8 mouse cellular contexts compared by ENCODE assay signal in the genomic region with DNA sequence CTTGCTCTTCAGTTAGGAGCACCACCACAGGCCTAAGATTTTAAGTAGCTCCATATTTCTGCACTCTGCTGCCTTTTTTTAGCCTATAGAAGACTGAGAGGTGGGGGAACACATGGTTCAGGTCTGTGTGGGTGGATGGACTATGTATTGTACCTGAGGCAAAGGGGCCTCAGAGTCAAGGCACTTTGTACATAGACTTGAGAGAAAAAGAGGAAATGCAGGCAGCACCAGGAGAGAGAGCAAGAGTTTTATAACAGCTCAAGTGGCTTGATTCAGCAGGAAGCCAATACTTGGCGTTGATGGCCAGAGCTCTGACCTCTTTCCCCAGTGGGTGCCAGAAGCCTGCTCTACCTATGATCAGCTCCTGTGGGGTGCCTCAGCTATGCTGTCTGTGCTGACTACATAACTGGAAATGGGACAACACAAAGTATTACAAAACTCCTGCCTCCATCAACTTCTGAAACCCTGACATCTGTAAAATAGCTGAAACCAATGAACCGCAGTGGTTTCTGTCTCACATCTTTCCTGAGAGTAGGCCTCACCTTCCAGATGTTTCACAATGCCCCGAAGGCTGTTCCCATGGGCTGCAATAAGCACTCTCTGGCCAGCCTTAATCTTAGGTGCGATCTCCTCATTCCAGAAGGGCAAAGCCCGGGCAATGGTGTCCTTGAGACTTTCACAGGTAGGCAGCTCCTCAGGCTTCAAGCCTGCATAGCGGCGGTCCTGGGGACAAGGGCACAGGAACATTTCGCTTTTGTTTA. TPM values are rescaled to one million over a fixed set of nuclear protein-coding genes. Genes with fewer than 3 reads are reported as not detected.
DNase-seq lines count a peak whose midpoint lies in the region; ATAC-seq lines count a peak whose summit lies in the region.

No protein-coding gene starts in this region.

- no peak overlapping the region for H3K9ac ChIP-seq in forebrain, embryonic 11.5 days (ENCODE audit: low read length)
- no peak overlapping the region for H3K9ac ChIP-seq in kidney, embryonic 14.5 days (ENCODE audit: low read depth, low read length)

- H3K9me3 ChIP-seq in forebrain, embryonic 10.5 days, result peaks cover under 1% of the 10 kb centered on the region; the same call in 1 of the 2 replicates
- no peaks in the 10 kb centered on the region for H3K9me3 ChIP-seq in forebrain, embryonic 11.5 days (ENCODE audit: control insufficient read depth, low read length)
- H3K9me3 ChIP-seq in kidney, embryonic 14.5 days (ENCODE audit: control insufficient read depth, low read length), result no peaks in the 10 kb centered on the region
- no peaks in the 10 kb centered on the region for H3K9me3 ChIP-seq in limb, embryonic 10.5 days (replicated peaks)

- H3K36me3 ChIP-seq in forebrain, embryonic 10.5 days (replicated peaks), result peaks cover 41% of the 10 kb centered on the region
- peaks cover 8% of the 10 kb centered on the region; the same call in 1 of the 2 replicates for H3K36me3 ChIP-seq in forebrain, embryonic 11.5 days (ENCODE audit: control insufficient read depth, insufficient read depth, low read length)
- peaks cover 25% of the 10 kb centered on the region for H3K36me3 ChIP-seq in kidney, embryonic 14.5 days (ENCODE audit: control insufficient read depth, insufficient read depth, low read length)
- H3K36me3 ChIP-seq in limb, embryonic 10.5 days, result peaks cover 42% of the 10 kb centered on the region

- ATAC-seq in forebrain, embryonic 11.5 days (replicated peaks; ENCODE audit: low FRiP score), result no peak
- ATAC-seq in kidney, embryonic 14.5 days (ENCODE audit: low FRiP score, low TSS enrichment), result 0 out of 2 replicates have a peak, but pooled peaks have one; percentile 13

- 75% methylated on average over 8 of the region's 8 CpGs for WGBS in forebrain, embryonic 10.5 days
- 80% methylated on average over 8 of the region's 8 CpGs for WGBS in forebrain, embryonic 11.5 days
- 72% methylated on average over 8 of the region's 8 CpGs for WGBS in kidney, embryonic 14.5 days
- 79% methylated on average over 8 of the region's 8 CpGs for WGBS in limb, embryonic 10.5 days

- no peak overlapping the region for H3K4me3 ChIP-seq in forebrain, embryonic 10.5 days
- no peak overlapping the region for H3K4me3 ChIP-seq in forebrain, embryonic 11.5 days (ENCODE audit: low read depth, low read length)
- H3K4me3 ChIP-seq in kidney, embryonic 14.5 days (ENCODE audit: low read length), result no peak overlapping the region
- peak overlapping the region; percentile 6; the same call in 1 of the 2 replicates for H3K4me3 ChIP-seq in limb, embryonic 10.5 days

- peaks cover 14% of the 10 kb centered on the region for H3K4me1 ChIP-seq in forebrain, embryonic 10.5 days
- no peaks in the 10 kb centered on the region for H3K4me1 ChIP-seq in forebrain, embryonic 11.5 days (replicated peaks; ENCODE audit: control insufficient read depth, insufficient read depth, low read length)
- H3K4me1 ChIP-seq in kidney, embryonic 14.5 days (ENCODE audit: control insufficient read depth, insufficient read depth, low read length), result no peaks in the 10 kb centered on the region; the same call in 1 of the 2 replicates
- H3K4me1 ChIP-seq in limb, embryonic 10.5 days, result peaks cover 25% of the 10 kb centered on the region

- H3K4me2 ChIP-seq in forebrain, embryonic 11.5 days (ENCODE audit: low read depth, low read length, severe bottlenecking), result no peak overlapping the region
- no peak overlapping the region for H3K4me2 ChIP-seq in kidney, embryonic 14.5 days (replicated peaks; ENCODE audit: low read depth, low read length)

- H3K27ac ChIP-seq in forebrain, embryonic 10.5 days, result 0 out of 2 replicates have a peak overlapping the region, but pooled peaks have one; percentile 48
- H3K27ac ChIP-seq in forebrain, embryonic 11.5 days (ENCODE audit: low read depth, low read length), result no peak overlapping the region
- no peak overlapping the region for H3K27ac ChIP-seq in kidney, embryonic 14.5 days (ENCODE audit: low read depth, low read length)
- peak overlapping the region; percentile 32; the same call in 1 of the 2 replicates for H3K27ac ChIP-seq in limb, embryonic 10.5 days

- no peak for DNase-seq in forebrain, embryonic 10.5 days (ENCODE audit: extremely low spot score, low spot score)
- no peak for DNase-seq in forebrain, embryonic 11.5 days (ENCODE audit: low spot score)
- DNase-seq in kidney, postnatal 4 days, result no peak
- DNase-seq in NIH3T3 (ENCODE audit: low read depth), result peak; percentile 65
- no peak for DNase-seq in limb, embryonic 10.5 days (ENCODE audit: low spot score)
- no peak for DNase-seq in urinary bladder, postnatal 14 days (ENCODE audit: low spot score)
- DNase-seq in neural tube, embryonic 10.5 days (ENCODE audit: extremely low spot score, low spot score), result no peak

- H3K27me3 ChIP-seq in forebrain, embryonic 10.5 days (ENCODE audit: poor library complexity, severe bottlenecking), result no peaks in the 10 kb centered on the region
- no peaks in the 10 kb centered on the region for H3K27me3 ChIP-seq in forebrain, embryonic 11.5 days (ENCODE audit: control insufficient read depth, insufficient read depth, low read length)
- no peaks in the 10 kb centered on the region for H3K27me3 ChIP-seq in kidney, embryonic 14.5 days (ENCODE audit: control insufficient read depth, insufficient read depth, low read length)
- H3K27me3 ChIP-seq in limb, embryonic 10.5 days (ENCODE audit: low read depth, poor library complexity, severe bottlenecking), result no peaks in the 10 kb centered on the region

RNA-seq across cellular contexts. Expression of gene Pgam2, which starts 0.9 kb away (rescaled TPM):
- polyA plus RNA-seq in forebrain, embryonic 10.5 days (2016; fragmentation: Nextera tagmentation; extraction: Ambion mirVana), result 2.8 and 2.9 TPM in 2 replicates
- 5.3 and 6.5 TPM in 2 replicates for polyA plus RNA-seq in forebrain, embryonic 11.5 days (2014; fragmentation: Nextera tagmentation; extraction: Ambion mirVana)
- polyA plus RNA-seq in kidney, embryonic 14.5 days (2014; fragmentation: Nextera tagmentation; extraction: Ambion mirVana), result 3.3 and 4.4 TPM in 2 replicates
- polyA plus RNA-seq in limb, embryonic 10.5 days (2016; fragmentation: Nextera tagmentation; extraction: Ambion mirVana), result 4.1 and 9.6 TPM in 2 replicates

RNA-seq across cellular contexts. Expression of gene Dbnl, which starts 14.3 kb away (rescaled TPM):
- 140 and 141 TPM in 2 replicates for polyA plus RNA-seq in forebrain, embryonic 10.5 days (2016; fragmentation: Nextera tagmentation; extraction: Ambion mirVana)
- 152 and 157 TPM in 2 replicates for polyA plus RNA-seq in forebrain, embryonic 11.5 days (2014; fragmentation: Nextera tagmentation; extraction: Ambion mirVana)
- 93.7 and 113 TPM in 2 replicates for polyA plus RNA-seq in kidney, embryonic 14.5 days (2014; fragmentation: Nextera tagmentation; extraction: Ambion mirVana)
- 125 and 131 TPM in 2 replicates for polyA plus RNA-seq in limb, embryonic 10.5 days (2016; fragmentation: Nextera tagmentation; extraction: Ambion mirVana)

RNA-seq across cellular contexts. Expression of gene Polm, which starts 35.2 kb away (rescaled TPM):
- polyA plus RNA-seq in forebrain, embryonic 10.5 days (2016; fragmentation: Nextera tagmentation; extraction: Ambion mirVana), result 10.1 and 10.6 TPM in 2 replicates
- 8.8 and 8.9 TPM in 2 replicates for polyA plus RNA-seq in forebrain, embryonic 11.5 days (2014; fragmentation: Nextera tagmentation; extraction: Ambion mirVana)
- polyA plus RNA-seq in kidney, embryonic 14.5 days (2014; fragmentation: Nextera tagmentation; extraction: Ambion mirVana), result 6.6 and 9.1 TPM in 2 replicates
- 7.1 and 10.3 TPM in 2 replicates for polyA plus RNA-seq in limb, embryonic 10.5 days (2016; fragmentation: Nextera tagmentation; extraction: Ambion mirVana)

RNA-seq across cellular contexts. Expression of gene Urgcp, which starts 40.5 kb away (rescaled TPM):
- 19.3 and 20.3 TPM in 2 replicates for polyA plus RNA-seq in forebrain, embryonic 10.5 days (2016; fragmentation: Nextera tagmentation; extraction: Ambion mirVana)
- 19.1 and 20.1 TPM in 2 replicates for polyA plus RNA-seq in forebrain, embryonic 11.5 days (2014; fragmentation: Nextera tagmentation; extraction: Ambion mirVana)
- 9.9 and 15.1 TPM in 2 replicates for polyA plus RNA-seq in kidney, embryonic 14.5 days (2014; fragmentation: Nextera tagmentation; extraction: Ambion mirVana)
- polyA plus RNA-seq in limb, embryonic 10.5 days (2016; fragmentation: Nextera tagmentation; extraction: Ambion mirVana), result 15.4 and 20.3 TPM in 2 replicates

RNA-seq across cellular contexts. Expression of gene Aebp1, which starts 59.1 kb away (rescaled TPM):
- 8.0 and 8.8 TPM in 2 replicates for polyA plus RNA-seq in forebrain, embryonic 10.5 days (2016; fragmentation: Nextera tagmentation; extraction: Ambion mirVana)
- polyA plus RNA-seq in forebrain, embryonic 11.5 days (2014; fragmentation: Nextera tagmentation; extraction: Ambion mirVana), result 20.4 and 24.9 TPM in 2 replicates
- 16.7 and 30.7 TPM in 2 replicates for polyA plus RNA-seq in kidney, embryonic 14.5 days (2014; fragmentation: Nextera tagmentation; extraction: Ambion mirVana)
- 8.2 TPM in 2 replicates for polyA plus RNA-seq in limb, embryonic 10.5 days (2016; fragmentation: Nextera tagmentation; extraction: Ambion mirVana)

Comparison
In these comparisons a context has a peak if more than half of its experiments do, and no peak if none do; other contexts are left out.
1. H3K27ac ChIP-seq: peak in forebrain, embryonic 10.5 days (single experiment) and limb, embryonic 10.5 days (single experiment); none in forebrain, embryonic 11.5 days (single experiment) and kidney, embryonic 14.5 days (single experiment).